7 mouse cellular contexts compared by ENCODE assay signal in genomic region chr7:141167901-141168517, GRCm38 (mm10). TPM values are rescaled to one million over a fixed set of nuclear protein-coding genes. Genes with fewer than 3 reads are reported as not detected.
DNase-seq lines count a peak whose midpoint lies in the region; ATAC-seq and TF ChIP-seq lines count a peak whose summit lies in the region.

No protein-coding gene starts in this region.

- peaks cover 56% of the 10 kb centered on the region for H3K4me1 ChIP-seq in E14TG2a.4 (replicated peaks; ENCODE audit: low read depth, low read length)
- peaks cover 14% of the 10 kb centered on the region for H3K4me1 ChIP-seq in hindbrain, embryonic 12.5 days
- peaks cover 62% of the 10 kb centered on the region for H3K4me1 ChIP-seq in liver, embryonic 12.5 days

- H3K36me3 ChIP-seq in E14TG2a.4 (ENCODE audit: insufficient read depth, low read length) (peaks cover 32% of the 10 kb centered on the region), myocyte (ENCODE audit: control insufficient read depth, insufficient read depth) (peaks cover 14% of the 10 kb centered on the region)
- peaks cover 25% of the 10 kb centered on the region for H3K36me3 ChIP-seq in hindbrain, embryonic 12.5 days
- H3K36me3 ChIP-seq in liver, embryonic 12.5 days, result peaks cover 35% of the 10 kb centered on the region

- H3K4me2 ChIP-seq in hindbrain, embryonic 12.5 days (replicated peaks), result peak overlapping the region; percentile 53
- H3K4me2 ChIP-seq in liver, embryonic 12.5 days, result peak overlapping the region; percentile 92
- peak overlapping the region; percentile 85 for H3K4me2 ChIP-seq in myocyte (ENCODE audit: low read depth)

- H3K9ac ChIP-seq in hindbrain, embryonic 12.5 days, result peak overlapping the region; percentile 54
- peak overlapping the region; percentile 80 for H3K9ac ChIP-seq in liver, embryonic 12.5 days

- H3K27me3 ChIP-seq in E14TG2a.4 (ENCODE audit: insufficient read depth, low read length) (no peaks in the 10 kb centered on the region), myocyte (ENCODE audit: control insufficient read depth, insufficient read depth, insufficient read length) (no peaks in the 10 kb centered on the region)
- no peaks in the 10 kb centered on the region for H3K27me3 ChIP-seq in hindbrain, embryonic 12.5 days
- no peaks in the 10 kb centered on the region for H3K27me3 ChIP-seq in liver, embryonic 12.5 days (replicated peaks)

- ATAC-seq in hindbrain, embryonic 12.5 days (ENCODE audit: low FRiP score), result no peak
- ATAC-seq in liver, embryonic 12.5 days, result peak; percentile 23

- H3K79me2 ChIP-seq in myocyte (ENCODE audit: control insufficient read depth, insufficient read depth), result peaks cover 14% of the 10 kb centered on the region

- H3K9me3 ChIP-seq in E14TG2a.4 (ENCODE audit: low read length), result no peaks in the 10 kb centered on the region
- no peaks in the 10 kb centered on the region for H3K9me3 ChIP-seq in hindbrain, embryonic 12.5 days (replicated peaks)
- H3K9me3 ChIP-seq in liver, embryonic 12.5 days (replicated peaks), result no peaks in the 10 kb centered on the region

- H3K27ac ChIP-seq in hindbrain, embryonic 12.5 days, result no peak overlapping the region
- peak overlapping the region; percentile 85 for H3K27ac ChIP-seq in liver, embryonic 12.5 days

- peak; percentile 31 for TF ChIP-seq POLR2A in myocyte (IDR thresholded peaks at IDR 0.05; ENCODE audit: insufficient read length, low read depth)

- no peak for TF ChIP-seq CTCF in E14TG2a.4 (conservative IDR thresholded peaks at IDR 0.05; ENCODE audit: low read length)

- WGBS in hindbrain, embryonic 12.5 days, result 17% methylated on average over 7 of the region's 7 CpGs
- whole genome bisulfite sequencing in liver, embryonic 12.5 days (ENCODE audit: insufficient replicate concordance), result 11% methylated on average over 7 of the region's 7 CpGs

- peak overlapping the region; percentile 30 for H3ac ChIP-seq in myocyte (ENCODE audit: control insufficient read depth, insufficient read length)

- peak; percentile 64 for DNase-seq in ZHBTc4 (ENCODE audit: low read depth, low spot score)
- DNase-seq in fibroblast of lung, adult 2 months (ENCODE audit: low read depth), result peak; percentile 56
- no peak for DNase-seq in thymus, postnatal 10 days (ENCODE audit: low spot score in 2 of 2)

- peak overlapping the region; percentile 78 for H3K4me3 ChIP-seq in E14TG2a.4 (replicated peaks; ENCODE audit: low read length)
- H3K4me3 ChIP-seq in hindbrain, embryonic 12.5 days, result peak overlapping the region; percentile 30
- peak overlapping the region; percentile 67 for H3K4me3 ChIP-seq in liver, embryonic 12.5 days
- H3K4me3 ChIP-seq in myocyte, result peak overlapping the region; percentile 46

TF ChIP-seq in myocyte, 11 proteins besides CTCF, POLR2A, EP300 and RAD21:
- no peak for TF ChIP-seq REST (IDR thresholded peaks at IDR 0.05; ENCODE audit: insufficient read depth, insufficient read length)
- TF ChIP-seq MYOD1 (IDR thresholded peaks at IDR 0.05; ENCODE audit: control insufficient read depth in 1 of 3, insufficient read length in 2 of 3, low read depth in 2 of 3), result peak in 1 of 3 experiments; percentile 53
- peak in 1 of 3 experiments; percentile 4 for TF ChIP-seq MYOG (IDR thresholded peaks at IDR 0.05; ENCODE audit: control insufficient read depth in 1 of 3, insufficient read depth in 1 of 3, insufficient read length in 2 of 3, low read depth in 2 of 3)
- peak; percentile 19 for TF ChIP-seq POLR2AphosphoS2 (IDR thresholded peaks at IDR 0.05; ENCODE audit: insufficient read length, low read depth)
TF ChIP-seq in myocyte: peak in this region for 3.

RNA-seq across cellular contexts. Expression of gene Rnh1, which starts 4.6 kb away (rescaled TPM):
- 61.0 and 61.9 TPM in 2 replicates for polyA plus RNA-seq in hindbrain, embryonic 12.5 days (2016; fragmentation: Nextera tagmentation; extraction: Ambion mirVana)
- 55.0 and 65.0 TPM in 2 replicates for polyA plus RNA-seq in liver, embryonic 12.5 days (2016; fragmentation: Nextera tagmentation; extraction: Ambion mirVana)
- polyA plus RNA-seq in myocyte (2012; fragmentation: generic; extraction: Trizol), result 276 TPM

RNA-seq across cellular contexts. Expression of gene Hras, which starts 25.8 kb away (rescaled TPM):
- polyA plus RNA-seq in hindbrain, embryonic 12.5 days (2016; fragmentation: Nextera tagmentation; extraction: Ambion mirVana), result 95.1 and 103 TPM in 2 replicates
- 124 and 125 TPM in 2 replicates for polyA plus RNA-seq in liver, embryonic 12.5 days (2016; fragmentation: Nextera tagmentation; extraction: Ambion mirVana)
- polyA plus RNA-seq in myocyte (2012; fragmentation: generic; extraction: Trizol), result 215 TPM

RNA-seq across cellular contexts. Expression of gene Lrrc56, which starts 25.9 kb away (rescaled TPM):
- 10.8 and 12.2 TPM in 2 replicates for polyA plus RNA-seq in hindbrain, embryonic 12.5 days (2016; fragmentation: Nextera tagmentation; extraction: Ambion mirVana)
- polyA plus RNA-seq in liver, embryonic 12.5 days (2016; fragmentation: Nextera tagmentation; extraction: Ambion mirVana), result 16.4 and 17.9 TPM in 2 replicates
- polyA plus RNA-seq in myocyte (2012; fragmentation: generic; extraction: Trizol), result 1.1 TPM

RNA-seq across cellular contexts. Expression of gene Ptdss2, which starts 45.8 kb away (rescaled TPM):
- 76.0 and 76.5 TPM in 2 replicates for polyA plus RNA-seq in hindbrain, embryonic 12.5 days (2016; fragmentation: Nextera tagmentation; extraction: Ambion mirVana)
- polyA plus RNA-seq in liver, embryonic 12.5 days (2016; fragmentation: Nextera tagmentation; extraction: Ambion mirVana), result 159 and 164 TPM in 2 replicates
- polyA plus RNA-seq in myocyte (2012; fragmentation: generic; extraction: Trizol), result 28.0 TPM

RNA-seq across cellular contexts. Expression of gene Lmntd2, which starts 45.9 kb away (rescaled TPM):
- polyA plus RNA-seq in hindbrain, embryonic 12.5 days (2016; fragmentation: Nextera tagmentation; extraction: Ambion mirVana), result 3.3 and 3.9 TPM in 2 replicates
- polyA plus RNA-seq in liver, embryonic 12.5 days (2016; fragmentation: Nextera tagmentation; extraction: Ambion mirVana), result 0.99 and 1.1 TPM in 2 replicates
- 0.10 TPM for polyA plus RNA-seq in myocyte (2012; fragmentation: generic; extraction: Trizol)

Comparison
In these comparisons a context has a peak if more than half of its experiments do, and no peak if none do; other contexts are left out.
1. DNase-seq: peak in ZHBTc4 (single experiment) and fibroblast of lung, adult 2 months (single experiment); none in thymus, postnatal 10 days (0 of 2).
2. Peak in every context shown above with its lines, with median percentiles within 50 percentile points of each other: H3K4me3 ChIP-seq and H3K4me2 ChIP-seq.